Mouse (Mus musculus) testis, postnatal 10 days (tissue): ENCODE measurements around the gene Cyp2w1.

Source experiments
- DNase-seq: peaks from one replicate; pipeline ENCODE4 v3.0.0; 2021; ENCODE audit warnings: low spot score

Cyp2w1 gene

DNA sequence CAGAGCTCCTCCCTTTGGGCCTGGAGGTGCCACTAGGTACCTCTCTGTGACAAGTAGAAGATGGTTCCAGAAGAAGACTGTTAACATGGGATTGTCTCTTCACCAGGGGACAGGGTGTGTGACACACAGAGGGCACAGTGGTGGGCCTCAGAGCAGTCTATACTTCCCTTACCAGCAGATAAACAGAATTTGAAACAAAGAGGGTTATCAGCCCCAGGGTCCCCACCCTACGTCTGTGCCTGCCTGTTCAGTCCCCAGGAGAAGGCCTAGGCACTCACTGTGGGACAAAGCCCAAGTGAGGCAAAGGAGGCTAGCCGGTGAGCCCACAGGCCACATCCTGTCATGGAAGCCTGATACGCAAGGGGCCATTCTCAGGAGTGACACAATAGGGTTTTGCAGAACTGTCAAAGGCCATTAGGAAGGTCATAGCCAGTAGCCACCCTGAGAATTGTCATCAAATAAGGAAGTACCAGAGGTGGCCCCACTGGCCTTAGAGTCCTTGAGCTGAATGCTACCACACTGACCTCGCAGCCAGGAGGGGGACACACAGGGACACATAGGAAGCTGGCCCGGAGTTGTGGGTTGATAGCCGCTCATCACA is 52.5 kb downstream of the Cyp2w1 start, which contains the start of gene C130050O18Rik:
TSS of gene C130050O18Rik (plus strand) at position 480 of the 601 bp plus-strand sequence.
- no peak for DNase-seq

DNA sequence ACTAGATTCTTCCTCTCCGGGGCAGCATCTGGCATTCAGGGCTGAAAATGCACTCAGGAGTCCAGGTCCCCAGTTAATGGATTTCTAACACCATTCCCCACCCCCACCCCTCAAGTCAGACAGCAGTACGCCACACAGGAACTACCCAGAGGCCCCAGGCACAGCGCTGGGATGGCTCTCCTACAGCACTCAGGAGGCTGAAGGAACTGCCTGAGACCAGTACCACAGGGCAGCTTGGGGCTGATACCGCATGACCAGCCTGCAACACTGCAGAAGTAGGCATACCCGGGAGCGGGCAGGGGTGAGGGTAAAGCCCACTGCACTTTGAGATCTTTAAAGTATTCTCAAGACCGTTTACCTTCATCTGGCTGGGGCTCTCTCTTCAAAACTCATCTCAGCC is 53.1 kb downstream of the Cyp2w1 start:
- DNase-seq: no peak

DNA sequence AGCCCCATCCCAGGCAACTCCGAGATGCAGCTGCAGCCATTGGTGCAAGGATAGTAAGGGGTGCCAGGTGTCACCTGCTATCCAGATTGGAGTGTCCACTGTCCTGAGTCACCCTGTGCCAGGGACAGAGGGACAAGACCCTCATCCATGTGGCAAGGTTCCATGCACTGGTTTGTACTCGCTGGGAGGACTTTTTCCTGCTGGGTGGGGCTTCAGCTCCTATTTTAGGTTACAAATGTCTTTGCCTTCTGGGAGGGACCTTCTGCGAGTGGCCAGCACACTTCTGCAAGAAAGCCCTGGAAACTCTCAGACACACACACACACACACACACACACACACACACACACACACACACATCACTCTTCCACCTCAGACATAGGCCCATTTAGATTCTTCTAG is 53.5 kb downstream of the Cyp2w1 start:
- no peak for DNase-seq
